ENCODE assay signal across 8 mouse cellular contexts in the genomic region with DNA sequence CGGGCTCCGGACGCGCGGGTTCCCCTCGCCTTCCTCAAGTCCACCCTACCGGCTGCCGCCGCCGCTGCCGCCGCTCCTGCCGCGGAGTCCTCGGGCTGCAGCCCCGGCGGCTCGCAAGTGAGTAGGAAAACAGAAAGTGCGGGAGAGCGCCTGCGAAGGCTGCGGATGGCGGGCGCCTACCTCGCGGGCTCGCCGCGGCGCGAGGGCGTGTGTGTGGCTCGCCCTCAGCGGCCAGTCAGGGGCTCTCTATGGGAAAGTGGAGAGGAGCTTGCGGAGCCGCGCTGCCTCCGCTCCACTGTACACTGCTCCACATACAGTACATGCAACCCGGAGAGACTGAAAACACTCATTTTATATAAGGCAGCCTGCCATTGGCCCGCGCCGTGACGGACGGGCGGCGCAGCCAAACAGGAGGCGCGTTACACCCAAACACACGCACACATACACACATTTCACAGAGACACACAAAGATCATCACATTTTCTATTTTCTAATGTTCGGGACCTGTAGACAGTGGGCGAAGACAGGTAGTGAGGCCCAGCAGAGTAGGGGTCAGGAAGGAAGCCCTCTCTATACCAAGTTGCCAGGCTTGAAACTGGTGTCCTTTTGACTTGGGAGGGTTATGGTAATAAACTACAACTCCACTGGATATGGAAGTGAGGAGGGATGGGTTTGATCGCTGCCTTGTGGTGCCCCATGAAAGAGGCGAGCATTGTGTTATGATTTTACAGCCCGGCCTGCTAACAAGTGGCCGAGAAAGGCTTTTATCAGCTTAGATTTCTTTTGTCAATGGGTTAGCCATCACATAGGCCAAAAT. TPM values are rescaled to one million over a fixed set of nuclear protein-coding genes. Genes with fewer than 3 reads are reported as not detected.
A peak's percentile ranks its signal among the peaks of the same experiment; 100 is the strongest.
DNase-seq lines count a peak whose midpoint lies in the region; ATAC-seq lines count a peak whose summit lies in the region.

Gene Bbx (minus strand): TSS at position 329 of the 817 bp plus-strand sequence.

- H3K4me2 ChIP-seq in hindbrain, embryonic 14.5 days (replicated peaks) = peak within 1 kb of the TSS; percentile 98

- 0 out of 2 replicates have a peak, but pooled peaks cover 4% of the 10 kb centered on the region for H3K4me1 ChIP-seq in hindbrain, embryonic 14.5 days (replicated peaks; ENCODE audit: control insufficient read depth, insufficient read depth, low read length)

- H3K27me3 ChIP-seq in hindbrain, embryonic 14.5 days (ENCODE audit: control insufficient read depth, insufficient read depth, low read length) = no peaks in the 10 kb centered on the region

- under 1% methylated on average over 55 of the region's 55 CpGs for WGBS in hindbrain, embryonic 14.5 days

- peak; percentile 98 for ATAC-seq in hindbrain, embryonic 14.5 days (ENCODE audit: low FRiP score)

- H3K36me3 ChIP-seq in hindbrain, embryonic 14.5 days (replicated peaks; ENCODE audit: control insufficient read depth, insufficient read depth) = no peaks in the 10 kb centered on the region

- no peaks in the 10 kb centered on the region for H3K9me3 ChIP-seq in hindbrain, embryonic 14.5 days (ENCODE audit: control insufficient read depth, low read length)

- DNase-seq in R1 (ENCODE audit: low read depth, low spot score) = peak; percentile 96
- DNase-seq in cerebellum, postnatal 25 days = peak; percentile 98 to 100
- DNase-seq in frontal cortex, postnatal 25 days (ENCODE audit: low spot score in 2 of 2) = peak; percentile 99 to 100
- peak; percentile 95 for DNase-seq in hindbrain, embryonic 14.5 days (ENCODE audit: low spot score)
- DNase-seq in layer of hippocampus, postnatal 36 days = peak; percentile 96 to 98
- peak; percentile 99 for DNase-seq in lung, postnatal 36 days
- DNase-seq in retina, postnatal 1 day = peak; percentile 98
- peak; percentile 96 to 97 for DNase-seq in urinary bladder, adult 18-20 months (ENCODE audit: low spot score in 2 of 2)

- peak within 1 kb of the TSS; percentile 88 for H3K9ac ChIP-seq in hindbrain, embryonic 14.5 days

- H3K4me3 ChIP-seq in hindbrain, embryonic 14.5 days (replicated peaks; ENCODE audit: low read length) = peak within 1 kb of the TSS; percentile 93

- H3K27ac ChIP-seq in hindbrain, embryonic 14.5 days = peak within 1 kb of the TSS; percentile 93

RNA-seq across cellular contexts. Expression of gene Bbx, which starts in this region (rescaled TPM):
- 13.9 and 17.4 TPM in 2 replicates for polyA plus RNA-seq in hindbrain, embryonic 14.5 days (2014; fragmentation: Nextera tagmentation; extraction: Ambion mirVana)
- total RNA-seq in layer of hippocampus, postnatal 36 days (2021) = 10 to 100 TPM; 25.5 to 27.5 TPM

Comparison
In these comparisons a context has a peak if more than half of its experiments do, and no peak if none do; other contexts are left out.
1. Peak in every context shown above with its lines: DNase-seq, ATAC-seq, H3K4me3 ChIP-seq and H3K27ac ChIP-seq.